Mouse (Mus musculus) forebrain, embryonic 16.5 days (tissue): Measurements from ENCODE around the gene Vmn1r224. TPM values are rescaled to one million over a fixed set of nuclear protein-coding genes. Genes with fewer than 3 reads are reported as not detected.

Experiments used
- ATAC-seq: fragments of 200-750 bp; cut with Nextera tagmentation; 2 replicates; pipeline ENCODE4 v1.8.0; 2017; ENCODE audit warnings: mild to moderate bottlenecking, moderate library complexity
- H3K27ac ChIP-seq: fragments of 300-500 bp; sonication (generic); 2 replicates; pipeline ENCODE4 v1.5.1; 2014; ENCODE audit warnings: low read length, control low read depth
- H3K27me3 ChIP-seq: fragments of 300-500 bp; sonication (generic); replicated peaks from 2 replicates; pipeline ENCODE4 v1.6.1; 2014; ENCODE audit warnings: low read length; ENCODE audit not compliant: control insufficient read depth, insufficient read depth
- H3K36me3 ChIP-seq: fragments of 300-500 bp; sonication (generic); 2 replicates; pipeline ENCODE4 v1.6.1; 2014; ENCODE audit not compliant: control insufficient read depth, insufficient read depth
- H3K4me1 ChIP-seq: fragments of 300-500 bp; sonication (generic); replicated peaks from 2 replicates; pipeline ENCODE4 v1.6.1; 2014; ENCODE audit warnings: low read length; ENCODE audit not compliant: control insufficient read depth, insufficient read depth
- H3K4me2 ChIP-seq: fragments of 300-500 bp; sonication (generic); 2 replicates; pipeline ENCODE4 v1.6.1; 2014; ENCODE audit warnings: mild to moderate bottlenecking, low read length, control low read depth
- H3K4me3 ChIP-seq: fragments of 300-500 bp; sonication (generic); replicated peaks from 2 replicates; pipeline ENCODE4 v1.5.1; 2014; ENCODE audit warnings: mild to moderate bottlenecking, low read length, control low read depth
- H3K9ac ChIP-seq: fragments of 300-500 bp; sonication (generic); replicated peaks from 2 replicates; pipeline ENCODE4 v1.6.1; 2014; ENCODE audit warnings: low read depth, low read length, control low read depth
- H3K9me3 ChIP-seq: fragments of 300-500 bp; sonication (generic); 2 replicates; pipeline ENCODE4 v1.6.1; 2016; ENCODE audit warnings: low read length; ENCODE audit not compliant: control insufficient read depth
- WGBS: fragments of 180-500 bp; shearing (Covaris S2); extraction: QIAGEN DNeasy Blood & Tissue Kit; methylation state at CpG from one replicate; pipeline ENCODE4 v1.1.7; 2014; 5-methylcytosine and 5-hydroxymethylcytosine counted together
- polyA plus RNA-seq: library from polyadenylated mRNA; unstranded; fragments of >200 nt; fragmentation: Nextera tagmentation; extraction: Ambion mirVana; gene quantifications from 2 replicates; pipeline ENCODE4 v1.2.1, GENCODE M21; 2015

The Vmn1r224 gene
- not detected in 2 replicates for polyA plus RNA-seq

- WGBS = 26% methylated on average over 1 of the region's 1 CpGs
- H3K4me1 ChIP-seq = no peaks in the 10 kb centered on the region
- no peaks in the 10 kb centered on the region for H3K36me3 ChIP-seq
- H3K27ac ChIP-seq = no peak within 1 kb of the TSS
- H3K4me3 ChIP-seq = no peak within 1 kb of the TSS
- H3K9me3 ChIP-seq = peaks cover 10% of the 10 kb centered on the region
- H3K9ac ChIP-seq = no peak within 1 kb of the TSS
- no peak for ATAC-seq
- H3K27me3 ChIP-seq = no peaks in the 10 kb centered on the region
- H3K4me2 ChIP-seq = no peak within 1 kb of the TSS
These were observed at the start of gene Vmn1r224 for GRCm38 (mm10) chr17:20413846-20414245. Gene Vmn1r224, plus strand, starts transcription at chr17:20414146.

- Histone ChIP-seq H3K9ac (no peak overlapping the region), H3K9me3 (peaks cover 12% of the 10 kb centered on the region), H3K4me1 (no peaks in the 10 kb centered on the region), H3K4me3 (no peak overlapping the region), H3K36me3 (no peaks in the 10 kb centered on the region), H3K4me2 (no peak overlapping the region), H3K27ac (no peak overlapping the region), H3K27me3 (no peaks in the 10 kb centered on the region)
- ATAC-seq = no peak
- WGBS = 41% methylated on average over 2 of the region's 2 CpGs
These were observed 14.8 kb upstream of the Vmn1r224 start for GRCm38 (mm10) chr17:20399105-20399504.

- Histone ChIP-seq H3K4me1 (no peaks in the 10 kb centered on the region), H3K9me3 (peaks cover 5% of the 10 kb centered on the region), H3K27me3 (no peaks in the 10 kb centered on the region), H3K36me3 (no peaks in the 10 kb centered on the region), H3K9ac (no peak overlapping the region), H3K4me2 (no peak overlapping the region), H3K27ac (no peak overlapping the region), H3K4me3 (no peak overlapping the region)
- ATAC-seq = no peak
These were observed 25.3 kb downstream of the Vmn1r224 start for GRCm38 (mm10) chr17:20439263-20439662.

GRCm38 (mm10) chr17:20473311-20473710 is 59.4 kb downstream of the Vmn1r224 start:
- 77% methylated on average over 3 of the region's 3 CpGs for WGBS
- no peak for ATAC-seq
- Histone ChIP-seq H3K36me3 (no peaks in the 10 kb centered on the region), H3K4me3 (no peak overlapping the region), H3K27me3 (no peaks in the 10 kb centered on the region), H3K9ac (no peak overlapping the region), H3K27ac (no peak overlapping the region), H3K4me2 (no peak overlapping the region), H3K9me3 (peaks cover 7% of the 10 kb centered on the region; the same call in 1 of the 2 replicates), H3K4me1 (no peaks in the 10 kb centered on the region)

Other genes starting within 250 kb of the Vmn1r224 start
- gene Fpr-rs6, start 231.0 kb upstream of the Vmn1r224 start, polyA plus RNA-seq = not detected in 2 replicates
- not detected in 2 replicates for gene Vmn2r105, start 179.1 kb upstream of the Vmn1r224 start, polyA plus RNA-seq
- gene Vmn2r106, start 128.6 kb upstream of the Vmn1r224 start, polyA plus RNA-seq = not detected in 2 replicates
- not detected in 2 replicates for gene Vmn2r107, start 68.9 kb upstream of the Vmn1r224 start, polyA plus RNA-seq
- gene Vmn2r108, start 67.2 kb downstream of the Vmn1r224 start, polyA plus RNA-seq = not detected in 2 replicates
- gene Vmn1r225, start 84.0 kb downstream of the Vmn1r224 start, polyA plus RNA-seq = not detected in 2 replicates
- not detected in 2 replicates for gene Vmn2r109, start 150.6 kb downstream of the Vmn1r224 start, polyA plus RNA-seq
- 0.04 TPM in 2 replicates for gene Vmn2r110, start 182.3 kb downstream of the Vmn1r224 start, polyA plus RNA-seq
- not detected in 2 replicates for gene Fpr-rs3, start 210.7 kb downstream of the Vmn1r224 start, polyA plus RNA-seq